Mouse (Mus musculus): ENCODE data around the gene Elf5. TPM values are rescaled to one million over a fixed set of nuclear protein-coding genes. Genes with fewer than 3 reads are reported as not detected.

Gene Elf5
- polyA plus RNA-seq, 1 experiment from 2014 or later, result 14.5 TPM

DNA sequence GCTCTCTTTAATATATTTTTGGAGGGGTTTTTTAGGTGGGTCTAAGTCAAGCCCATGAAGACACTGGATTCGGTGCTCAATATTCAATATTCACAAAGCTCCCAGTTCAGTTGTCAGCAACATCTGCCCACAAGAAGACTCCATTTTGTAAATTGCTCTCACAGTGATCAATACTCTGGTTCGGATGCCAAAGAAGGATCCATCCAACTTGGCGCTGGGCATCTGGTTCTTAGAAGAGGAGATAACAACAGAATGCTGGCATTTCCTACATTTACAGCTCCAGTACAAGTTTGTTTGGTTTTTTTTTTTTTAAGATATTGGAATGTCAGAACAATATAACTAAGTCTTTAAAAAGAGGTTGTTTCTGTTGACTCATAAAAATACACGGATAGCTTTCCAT, 69.4 kb downstream of the Elf5 start:
- Histone ChIP-seq H3K4me1 (ENCODE audit: insufficient read depth, low read depth, low read length) (peaks cover 4% of the 10 kb centered on the region; the same call in 1 of the 2 replicates), H3K9ac (replicated peaks; ENCODE audit: low read depth) (no peak overlapping the region), H3K36me3 (ENCODE audit: insufficient read depth, low read length) (no peaks in the 10 kb centered on the region), H3K27me3 (replicated peaks; ENCODE audit: insufficient read depth, low read length) (no peaks in the 10 kb centered on the region), H3K9me3 (ENCODE audit: low read length) (no peaks in the 10 kb centered on the region), H3K4me2 (replicated peaks; ENCODE audit: low read depth, low read length) (no peak overlapping the region; the same call in 1 of the 2 replicates), H3K4me3 (ENCODE audit: low read depth, low read length) (no peak overlapping the region), H3K27ac (ENCODE audit: low read length) (no peak overlapping the region)
- TF ChIP-seq EP300 (IDR thresholded peaks at IDR 0.05), result no peak
- no peak for TF ChIP-seq CTCF (IDR thresholded peaks at IDR 0.05)
- DNase-seq (ENCODE audit: low spot score), result no peak
- ATAC-seq, result no peak
- 92% methylated on average over 4 of the region's 4 CpGs for whole genome bisulfite sequencing

DNA sequence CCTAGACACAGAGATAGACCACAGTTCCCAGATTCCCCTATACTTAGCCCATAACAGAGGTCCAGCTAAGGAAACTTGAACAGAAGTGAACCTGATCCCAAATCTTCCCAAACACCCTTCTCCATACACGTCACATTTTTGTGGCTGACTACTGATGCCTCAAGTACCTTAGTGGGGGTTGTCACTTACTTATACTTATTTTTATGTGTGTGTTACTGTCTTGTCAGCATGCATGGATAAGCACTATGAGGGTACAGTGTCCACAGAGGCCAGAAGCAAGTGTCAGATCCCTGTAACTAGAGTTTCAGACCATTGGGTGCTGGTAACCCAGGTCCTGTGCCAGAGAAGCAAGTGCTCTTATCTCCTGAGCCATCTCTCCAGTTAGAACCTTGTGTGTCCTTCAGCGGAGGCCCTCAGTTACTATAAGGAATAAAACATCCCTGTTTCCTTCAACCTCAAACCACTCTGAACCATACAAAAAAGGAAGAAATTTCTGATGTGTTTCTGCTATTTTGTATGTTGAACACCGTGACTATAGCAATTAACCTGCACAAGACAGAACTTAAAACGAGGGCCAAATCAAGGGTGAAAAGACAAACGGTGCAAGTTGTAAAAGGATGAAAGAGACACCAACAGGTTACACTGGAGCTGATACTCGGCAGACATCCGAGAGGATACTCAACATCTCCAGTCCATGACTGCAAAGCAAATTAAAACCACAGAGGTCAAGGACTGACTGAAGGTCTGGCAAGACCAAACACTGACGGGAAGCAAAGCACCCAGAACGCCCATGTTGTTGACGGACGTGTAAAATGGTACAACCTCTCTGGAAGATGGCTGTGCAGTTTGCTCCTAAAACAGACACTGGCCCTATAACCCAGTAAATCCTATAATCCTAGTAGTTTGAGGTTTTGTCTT, 70.1 kb downstream of the Elf5 start:
- Histone ChIP-seq H3K27me3 (replicated peaks; ENCODE audit: insufficient read depth, low read length) (no peaks in the 10 kb centered on the region), H3K4me1 (ENCODE audit: insufficient read depth, low read depth, low read length) (peaks cover 4% of the 10 kb centered on the region; the same call in 1 of the 2 replicates), H3K4me2 (replicated peaks; ENCODE audit: low read depth, low read length) (peak overlapping the region; percentile 73; the same call in 1 of the 2 replicates), H3K4me3 (ENCODE audit: low read depth, low read length) (no peak overlapping the region), H3K9ac (replicated peaks; ENCODE audit: low read depth) (no peak overlapping the region), H3K36me3 (ENCODE audit: insufficient read depth, low read length) (no peaks in the 10 kb centered on the region), H3K9me3 (ENCODE audit: low read length) (no peaks in the 10 kb centered on the region), H3K27ac (ENCODE audit: low read length) (no peak overlapping the region)
- DNase-seq (ENCODE audit: low spot score), result no peak
- no peak for TF ChIP-seq CTCF (IDR thresholded peaks at IDR 0.05)
- no peak for TF ChIP-seq EP300 (IDR thresholded peaks at IDR 0.05)
- no peak for ATAC-seq
- WGBS, result 69% methylated on average over 11 of the region's 11 CpGs

DNA sequence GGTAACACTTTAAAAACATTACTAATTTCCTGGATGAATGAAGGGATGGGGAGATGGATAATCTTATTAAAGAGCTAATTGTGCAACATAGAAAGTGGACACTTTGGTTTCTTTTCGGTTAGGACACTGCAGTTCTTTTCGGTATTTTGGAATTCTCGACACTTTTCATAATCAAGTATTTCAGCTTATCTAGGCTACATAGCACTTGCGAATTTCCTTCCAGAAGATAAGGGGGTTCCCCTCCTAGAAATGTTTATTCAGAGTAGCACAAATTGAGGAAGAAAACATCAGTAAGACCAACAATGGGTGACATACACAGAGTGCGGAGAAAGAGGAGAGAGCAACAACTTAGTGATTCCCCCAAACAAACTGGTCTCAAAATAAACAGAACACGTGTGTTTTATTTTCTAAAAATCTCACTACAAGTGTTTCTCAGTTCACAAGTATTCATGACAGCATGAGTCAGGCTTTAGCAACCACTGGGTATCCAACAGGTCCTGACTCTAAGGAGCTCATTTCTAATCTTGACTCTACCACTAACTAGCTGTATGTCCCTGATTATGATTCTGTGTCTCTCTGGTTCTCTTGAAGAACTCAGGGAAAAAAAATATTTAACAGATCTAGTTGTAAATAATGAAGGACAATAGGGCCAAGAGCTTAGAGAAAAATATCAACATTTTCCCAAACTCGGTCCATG, 71.9 kb downstream of the Elf5 start:
- Histone ChIP-seq H3K27ac (ENCODE audit: low read length) (no peak overlapping the region), H3K9me3 (ENCODE audit: low read length) (no peaks in the 10 kb centered on the region), H3K4me1 (ENCODE audit: insufficient read depth, low read depth, low read length) (peaks cover 4% of the 10 kb centered on the region; the same call in 1 of the 2 replicates), H3K4me3 (ENCODE audit: low read depth, low read length) (peak overlapping the region; percentile 86), H3K4me2 (replicated peaks; ENCODE audit: low read depth, low read length) (peak overlapping the region; percentile 73), H3K36me3 (ENCODE audit: insufficient read depth, low read length) (no peaks in the 10 kb centered on the region), H3K9ac (replicated peaks; ENCODE audit: low read depth) (no peak overlapping the region), H3K27me3 (replicated peaks; ENCODE audit: insufficient read depth, low read length) (no peaks in the 10 kb centered on the region)
- ATAC-seq (no peak), DNase-seq (ENCODE audit: low spot score) (no peak)
- WGBS, result 32% methylated on average over 7 of the region's 7 CpGs
- no peak for TF ChIP-seq EP300 (IDR thresholded peaks at IDR 0.05)
- no peak for TF ChIP-seq CTCF (IDR thresholded peaks at IDR 0.05)

- H3K9me3 ChIP-seq (ENCODE audit: low read length), result no peaks in the 10 kb centered on the region
- peak overlapping the region; percentile 71 for H3K9ac ChIP-seq (replicated peaks; ENCODE audit: low read depth)
- H3K36me3 ChIP-seq (ENCODE audit: insufficient read depth, low read length), result no peaks in the 10 kb centered on the region
- H3K27me3 ChIP-seq (replicated peaks; ENCODE audit: insufficient read depth, low read length), result no peaks in the 10 kb centered on the region
- ATAC-seq (no peak), DNase-seq (ENCODE audit: low spot score) (no peak)
- 12% methylated on average over 5 of the region's 5 CpGs for WGBS
- no peak overlapping the region for H3K27ac ChIP-seq (ENCODE audit: low read length)
- H3K4me3 ChIP-seq (ENCODE audit: low read depth, low read length), result peak overlapping the region; percentile 86
- peak overlapping the region; percentile 73 for H3K4me2 ChIP-seq (replicated peaks; ENCODE audit: low read depth, low read length)
- TF ChIP-seq EP300 (IDR thresholded peaks at IDR 0.05) (no peak), CTCF (IDR thresholded peaks at IDR 0.05) (no peak)
- peaks cover 4% of the 10 kb centered on the region; the same call in 1 of the 2 replicates for H3K4me1 ChIP-seq (ENCODE audit: insufficient read depth, low read depth, low read length)
Measured at GRCm38 (mm10) chr2:103483986-103484520, 72.6 kb downstream of the Elf5 start.

DNA sequence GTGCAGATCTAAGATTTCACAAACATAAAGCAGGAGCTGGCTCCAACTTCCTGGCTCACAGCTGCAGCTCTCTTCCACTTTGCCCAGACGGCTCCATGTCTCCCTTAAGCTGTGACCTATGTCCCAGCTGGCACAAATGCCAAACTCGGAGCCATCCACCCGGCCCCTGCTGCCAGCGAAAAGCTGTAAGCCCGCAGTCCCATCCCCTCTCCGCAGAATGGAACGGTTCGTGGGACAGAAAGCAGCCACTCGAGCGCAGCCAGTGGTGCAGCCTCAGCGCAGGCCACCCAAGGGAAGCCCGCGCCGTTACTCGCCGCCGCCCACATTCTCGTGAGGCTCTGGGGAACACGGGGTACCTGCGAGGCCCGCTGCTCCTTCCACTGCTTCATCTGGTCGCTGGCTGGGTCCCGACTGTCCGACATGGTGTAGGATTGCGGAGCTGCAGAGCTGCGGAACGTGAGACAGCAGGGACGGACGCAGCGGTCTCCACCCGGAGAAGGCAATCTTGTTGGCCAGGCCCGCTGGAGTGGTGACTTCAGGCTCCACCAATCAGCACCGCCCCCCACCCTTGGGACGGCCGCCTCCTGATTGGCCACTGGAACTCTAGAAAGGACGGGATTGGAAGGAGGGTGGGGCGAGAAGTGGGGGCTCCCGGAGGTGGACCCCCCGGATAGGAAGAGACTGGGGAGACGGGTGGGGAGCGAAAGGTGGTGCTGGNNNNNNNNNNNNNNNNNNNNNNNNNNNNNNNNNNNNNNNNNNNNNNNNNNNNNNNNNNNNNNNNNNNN, 73.3 kb downstream of the Elf5 start, which contains the start of gene Cat:
TSS of gene Cat (minus strand) at position 544 of the 785 bp plus-strand sequence.
- peak within 1 kb of the TSS; percentile 96 for H3K27ac ChIP-seq (ENCODE audit: low read length)
- TF ChIP-seq CTCF (IDR thresholded peaks at IDR 0.05) (no peak), EP300 (IDR thresholded peaks at IDR 0.05) (0 out of 2 replicates have a peak, but pooled peaks have one; percentile 30)
- H3K4me1 ChIP-seq (ENCODE audit: insufficient read depth, low read depth, low read length), result peaks cover 4% of the 10 kb centered on the region; the same call in 1 of the 2 replicates
- H3K9ac ChIP-seq (replicated peaks; ENCODE audit: low read depth), result peak within 1 kb of the TSS; percentile 71
- ATAC-seq (peak; percentile 99), DNase-seq (ENCODE audit: low spot score) (peak; percentile 99)
- no peaks in the 10 kb centered on the region for H3K9me3 ChIP-seq (ENCODE audit: low read length)
- H3K27me3 ChIP-seq (replicated peaks; ENCODE audit: insufficient read depth, low read length), result no peaks in the 10 kb centered on the region
- H3K4me2 ChIP-seq (replicated peaks; ENCODE audit: low read depth, low read length), result peak within 1 kb of the TSS; percentile 73
- no peaks in the 10 kb centered on the region for H3K36me3 ChIP-seq (ENCODE audit: insufficient read depth, low read length)
- H3K4me3 ChIP-seq (ENCODE audit: low read depth, low read length), result peak within 1 kb of the TSS; percentile 86
- 0% methylated on average over 39 of the region's 41 CpGs for whole genome bisulfite sequencing
